Mouse (Mus musculus) T-helper 17 cell (primary cell): ENCODE results near the gene Ccdc138.
"Not testable (repeated sequence)": the region's sequence is repeated elsewhere in the genome, so short reads cannot be mapped to it uniquely, and the experiment has no call there.

ENCODE experiments used
- in situ Hi-C, 2 experiments: fragments of 300-600 bp; cut with MboI, MseI; formaldehyde crosslinking; loops; 1 replicate in 1 of 2; 2 replicates in 1 of 2; pipeline ENCODE4 v1.15.1; 2025; ENCODE audit warnings: high pct_unique_total_duplicates in 2 of 2

The Ccdc138 gene

DNA sequence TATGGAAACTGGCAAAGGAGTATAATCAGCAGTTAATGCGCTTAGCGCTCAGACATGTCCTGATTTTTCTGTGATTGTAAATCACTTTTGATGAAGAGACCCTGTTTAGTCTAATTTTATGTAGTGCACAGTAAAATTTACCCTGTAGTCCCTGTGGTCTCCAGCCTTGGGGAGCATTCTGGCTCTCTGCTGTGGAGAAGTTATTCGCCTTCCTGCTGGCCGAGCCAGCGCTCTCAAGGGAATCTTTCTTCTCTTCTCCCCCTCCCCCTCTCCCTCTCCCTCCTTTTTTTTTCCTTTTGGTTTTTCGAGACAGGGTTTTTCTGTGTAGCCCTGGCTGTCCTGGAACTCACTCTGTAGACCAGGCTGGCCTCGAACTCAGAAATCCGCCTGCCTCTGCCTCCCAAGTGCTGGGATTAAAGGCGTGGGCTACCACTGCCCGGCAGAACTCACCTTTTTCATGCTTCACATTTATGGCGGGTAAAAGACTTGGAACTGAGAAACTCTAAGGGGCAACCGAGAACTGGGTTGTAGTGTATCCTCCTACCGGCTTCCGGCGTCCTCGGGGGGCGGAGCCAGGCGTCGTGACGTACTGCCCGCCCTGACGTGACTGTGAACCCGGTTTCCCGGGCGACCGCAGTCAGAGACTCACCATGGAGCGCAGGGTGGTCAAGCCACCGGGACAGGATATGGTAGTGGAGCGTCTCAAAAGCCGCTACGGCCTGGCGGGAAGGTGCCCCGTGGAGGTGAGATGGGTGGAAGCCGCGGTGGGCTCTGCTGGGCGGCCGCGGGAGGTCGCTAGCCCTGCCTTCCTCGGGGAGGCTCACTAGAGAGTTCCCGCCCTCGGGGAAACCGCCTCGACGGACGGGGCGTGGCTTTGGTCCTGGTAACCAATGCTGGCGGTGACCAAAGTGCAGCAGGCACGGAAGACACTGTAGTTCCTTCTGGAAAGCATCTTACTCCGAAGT is at the start of gene Ccdc138:
Gene Ccdc138, plus strand, starts transcription at position 629 of the 965 bp plus-strand sequence.
- in situ Hi-C loops = loop anchor here in 1 of 2 experiments (5.0 to 25.0 kb wide), 3 partner anchors 45 to 1090 kb away; no protein-coding TSS in a partner anchor

DNA sequence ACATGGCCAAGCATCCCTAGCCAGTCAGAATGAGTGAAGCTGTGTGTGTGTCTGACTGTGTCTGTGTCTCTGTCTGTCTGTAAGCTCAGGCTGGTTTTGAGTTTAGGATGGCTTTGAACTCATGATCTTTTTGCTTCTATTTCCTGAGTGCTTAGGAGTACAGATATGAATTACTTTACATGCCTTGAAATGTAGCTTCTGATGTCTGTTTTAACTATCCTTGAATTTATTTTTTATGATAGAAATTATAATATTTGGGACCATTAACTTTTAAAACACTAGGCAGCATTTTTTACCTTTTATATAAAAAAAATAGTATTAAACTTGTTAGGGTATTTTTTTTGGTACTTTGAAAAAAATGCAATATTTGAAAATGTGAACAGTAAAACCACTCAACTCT is 46.2 kb upstream of the Ccdc138 start:
- in situ Hi-C loops = loop anchor here in 1 of 2 experiments (5.0 kb wide), 2 partner anchors 46 to 89 kb away; partner anchors contain the start of gene Ccdc138

DNA sequence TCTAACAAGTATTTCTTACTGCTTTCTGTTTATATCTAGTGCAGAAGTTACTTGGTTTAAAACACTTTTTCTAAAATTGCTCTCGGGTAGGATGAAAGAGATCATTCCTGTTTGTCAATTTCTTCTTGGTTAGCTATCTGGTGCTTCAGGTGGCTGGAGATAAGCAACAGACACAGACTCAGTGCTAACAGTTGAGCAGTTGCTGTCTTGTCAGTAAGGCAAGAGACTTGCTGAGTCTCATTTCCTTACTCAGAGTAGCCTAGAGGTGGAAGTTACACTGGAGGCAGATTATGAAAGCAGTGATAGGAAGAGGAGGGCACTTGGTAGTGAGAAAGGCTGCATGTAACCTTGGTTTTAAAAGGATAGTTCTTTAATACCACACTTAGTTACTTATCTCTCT is 45.6 kb upstream of the Ccdc138 start:
- in situ Hi-C loops = loop anchor here in 1 of 2 experiments (5.0 kb wide), 2 partner anchors 45 to 90 kb away; partner anchors contain the start of gene Ccdc138

DNA sequence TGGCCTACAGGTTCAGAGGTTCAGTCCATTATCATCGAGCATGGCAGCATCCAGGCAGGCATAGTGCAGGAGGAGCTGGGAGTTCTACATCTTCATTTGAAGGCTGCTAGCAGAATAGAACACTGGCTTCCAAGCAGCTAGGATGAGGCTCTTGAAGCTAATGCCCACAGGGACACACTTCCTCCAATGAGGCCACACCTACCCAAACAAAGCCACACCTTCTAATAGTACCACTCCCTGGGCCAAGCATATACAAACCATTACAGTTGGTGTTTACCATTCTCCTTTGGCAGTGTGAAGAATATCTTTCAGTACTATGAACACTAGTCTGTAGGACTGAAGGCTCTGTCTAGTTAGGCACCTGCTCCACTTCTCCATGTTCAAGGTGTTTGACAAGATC is 37.9 kb upstream of the Ccdc138 start:
- in situ Hi-C loops = loop anchor here in 1 of 2 experiments (5.0 to 10.0 kb wide), 2 partner anchors 32 to 895 kb away; no protein-coding TSS in a partner anchor

DNA sequence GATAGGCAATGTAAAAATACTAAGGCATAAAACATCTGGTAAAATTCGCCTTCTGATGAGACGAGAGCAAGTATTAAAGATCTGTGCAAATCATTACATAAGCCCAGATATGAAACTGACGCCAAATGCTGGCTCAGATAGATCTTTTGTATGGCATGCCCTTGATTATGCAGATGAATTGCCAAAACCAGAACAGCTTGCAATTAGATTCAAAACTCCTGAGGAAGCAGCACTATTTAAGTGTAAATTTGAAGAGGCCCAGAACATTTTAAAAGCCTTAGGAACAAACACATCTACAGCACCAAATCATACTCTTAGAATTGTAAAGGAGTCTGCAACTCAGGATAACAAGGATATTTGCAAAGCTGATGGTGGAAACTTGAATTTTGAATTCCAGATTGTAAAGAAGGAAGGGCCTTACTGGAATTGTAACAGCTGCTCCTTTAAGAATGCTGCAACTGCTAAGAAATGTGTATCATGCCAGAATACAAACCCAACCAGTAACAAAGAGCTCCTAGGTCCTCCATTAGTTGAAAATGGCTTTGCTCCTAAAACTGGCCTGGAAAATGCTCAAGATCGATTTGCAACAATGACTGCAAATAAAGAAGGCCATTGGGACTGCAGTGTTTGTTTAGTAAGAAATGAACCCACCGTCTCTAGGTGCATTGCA is 20.5 kb upstream of the Ccdc138 start:
- in situ Hi-C loops = loop anchor here in 1 of 2 experiments (10.0 to 25.0 kb wide), 3 partner anchors 885 to 1110 kb away; no protein-coding TSS in a partner anchor

DNA sequence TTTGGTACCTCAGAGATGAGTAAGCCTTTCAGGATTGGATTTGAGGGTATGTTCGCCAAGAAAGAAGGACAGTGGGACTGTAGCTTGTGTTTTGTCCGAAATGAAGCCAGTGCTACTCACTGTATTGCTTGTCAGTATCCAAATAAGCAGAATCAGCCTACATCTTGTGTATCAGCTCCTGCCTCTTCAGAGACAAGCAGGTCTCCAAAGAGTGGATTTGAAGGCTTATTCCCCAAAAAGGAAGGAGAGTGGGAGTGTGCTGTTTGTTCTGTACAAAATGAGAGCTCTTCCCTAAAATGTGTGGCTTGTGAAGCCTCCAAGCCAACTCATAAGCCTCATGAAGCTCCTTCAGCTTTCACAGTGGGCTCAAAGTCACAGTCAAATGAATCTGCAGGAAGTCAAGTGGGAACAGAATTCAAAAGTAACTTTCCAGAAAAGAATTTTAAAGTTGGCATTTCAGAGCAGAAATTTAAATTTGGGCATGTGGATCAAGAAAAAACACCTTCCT is 19.6 kb upstream of the Ccdc138 start:
- in situ Hi-C loops = loop anchor here in 1 of 2 experiments (10.0 to 25.0 kb wide), 3 partner anchors 884 to 1109 kb away; no protein-coding TSS in a partner anchor

DNA sequence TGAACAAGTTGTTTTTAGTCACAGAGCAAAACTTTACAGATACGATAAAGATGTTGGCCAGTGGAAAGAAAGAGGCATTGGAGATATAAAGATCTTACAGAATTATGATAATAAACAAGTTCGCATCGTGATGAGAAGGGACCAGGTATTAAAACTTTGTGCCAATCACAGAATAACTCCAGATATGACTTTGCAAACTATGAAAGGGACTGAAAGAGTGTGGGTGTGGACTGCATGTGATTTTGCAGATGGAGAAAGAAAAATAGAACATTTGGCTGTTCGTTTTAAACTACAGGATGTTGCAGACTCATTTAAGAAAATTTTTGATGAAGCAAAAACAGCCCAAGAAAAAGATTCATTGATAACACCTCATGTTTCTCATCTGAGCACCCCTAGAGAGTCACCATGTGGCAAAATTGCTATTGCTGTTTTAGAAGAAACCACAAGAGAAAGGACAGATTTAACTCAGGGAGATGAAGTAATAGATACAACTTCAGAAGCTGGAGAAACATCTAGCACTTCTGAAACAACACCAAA is 17.7 kb upstream of the Ccdc138 start:
- in situ Hi-C loops = loop anchor here (10.0 to 25.0 kb wide), 3 partner anchors 882 to 1107 kb away; no protein-coding TSS in a partner anchor

DNA sequence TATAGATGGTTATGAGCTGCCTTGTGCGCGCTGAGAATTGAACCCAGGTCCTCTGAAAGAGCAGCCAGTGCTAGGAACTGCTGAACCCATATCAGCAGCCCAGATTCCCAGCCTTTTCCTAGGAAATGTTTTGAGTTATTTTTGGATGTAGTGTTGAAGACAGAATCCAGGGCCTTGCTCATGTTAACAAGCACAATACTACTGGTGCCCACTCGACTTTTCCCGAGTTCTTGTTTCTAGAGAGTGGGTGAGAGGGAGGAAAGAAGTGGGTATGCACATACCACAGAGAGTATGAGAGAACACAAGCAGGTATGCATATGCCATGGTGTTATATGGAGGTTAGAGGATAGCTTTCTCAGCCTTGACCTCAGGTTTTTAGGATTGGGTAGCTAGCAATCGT is 6.7 kb upstream of the Ccdc138 start:
- in situ Hi-C loops = loop anchor here (5.0 to 25.0 kb wide), 3 partner anchors 34 to 1096 kb away; no protein-coding TSS in a partner anchor

DNA sequence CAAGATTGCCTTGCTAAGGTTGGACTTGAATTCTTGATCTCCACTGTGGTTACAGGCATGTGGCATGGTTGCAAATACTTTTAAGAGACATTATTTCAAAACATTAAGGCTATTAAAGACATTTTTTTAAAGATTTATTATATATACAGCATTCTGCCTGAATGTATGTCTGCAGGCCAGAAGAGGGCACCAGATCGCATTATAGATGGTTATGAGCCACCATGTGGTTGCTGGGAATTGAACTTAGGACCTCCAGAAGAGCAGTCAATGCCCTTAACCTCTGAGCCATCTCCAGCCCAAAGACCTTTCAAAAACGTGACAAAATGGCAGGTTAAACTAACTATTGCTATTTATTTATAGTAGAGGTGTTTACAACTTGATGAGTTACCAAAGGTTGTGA is 2.1 kb upstream of the Ccdc138 start:
- in situ Hi-C loops = loop anchor here in 1 of 2 experiments (5.0 to 25.0 kb wide), 3 partner anchors 43 to 1092 kb away; no protein-coding TSS in a partner anchor

DNA sequence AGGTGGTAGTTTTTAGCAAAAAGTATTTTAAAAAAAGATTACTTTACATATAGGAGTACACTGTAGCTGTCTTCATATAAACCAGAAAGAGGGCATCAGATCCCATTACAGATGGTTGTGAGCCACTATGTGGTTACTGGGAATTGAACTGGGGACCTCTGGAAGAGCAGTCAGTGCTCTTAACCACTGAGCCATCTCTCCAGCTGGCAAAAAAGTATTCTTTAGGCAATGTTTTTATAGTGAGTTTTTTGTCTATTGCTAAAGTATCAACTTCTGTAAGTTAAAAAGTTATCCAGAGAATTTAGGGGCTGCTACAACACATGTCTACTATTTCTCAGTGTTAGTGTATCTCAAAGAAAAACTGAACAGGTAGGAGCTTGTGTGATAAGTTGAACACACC is 1.0 kb upstream of the Ccdc138 start:
- in situ Hi-C loops = loop anchor here in 1 of 2 experiments (5.0 to 25.0 kb wide), 3 partner anchors 44 to 1091 kb away; no protein-coding TSS in a partner anchor

DNA sequence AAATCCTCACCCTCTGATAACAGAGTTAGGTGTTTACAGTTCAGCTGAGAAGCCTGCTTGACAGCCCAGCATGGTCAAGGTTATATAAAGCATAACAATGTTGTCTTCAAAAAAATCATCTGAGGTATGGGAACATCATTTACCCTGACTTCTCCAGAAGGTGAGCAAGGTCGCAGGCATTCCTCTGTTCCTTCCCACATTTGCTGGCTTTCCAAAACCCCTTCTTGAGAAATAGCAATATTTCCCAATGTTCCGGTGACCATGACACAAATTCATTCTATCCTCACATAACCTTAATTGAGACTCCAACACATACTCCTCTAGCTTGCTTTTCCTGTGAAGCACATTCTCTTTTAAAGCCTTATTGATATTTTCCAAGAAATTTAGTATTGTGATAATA is 768 bp downstream of the Ccdc138 start:
- in situ Hi-C loops = loop anchor here in 1 of 2 experiments (5.0 to 25.0 kb wide), 3 partner anchors 46 to 1089 kb away; no protein-coding TSS in a partner anchor

DNA sequence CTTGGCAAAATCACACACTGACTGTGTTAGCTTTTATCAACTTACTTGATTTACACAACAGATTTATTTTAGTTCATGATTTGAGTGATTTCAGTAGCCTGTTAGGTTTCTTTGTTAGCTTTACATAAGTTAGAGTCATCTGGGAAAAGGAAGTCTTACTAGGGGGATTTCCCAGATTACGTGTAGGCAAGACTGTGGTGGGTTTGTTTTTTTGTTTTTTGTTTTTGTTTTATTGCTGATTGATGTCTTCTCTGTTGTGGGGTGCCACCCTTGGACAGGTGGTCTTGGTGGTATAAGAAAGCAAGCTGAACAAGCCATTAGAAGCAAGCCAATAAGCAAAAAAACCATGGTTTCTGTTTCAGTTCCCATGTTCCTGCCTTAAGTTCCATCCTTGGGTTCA is 31.6 kb downstream of the Ccdc138 start:
- in situ Hi-C loops = loop anchor here in 1 of 2 experiments (5.0 kb wide), 1 partner anchor 682 kb away; no protein-coding TSS in a partner anchor

DNA sequence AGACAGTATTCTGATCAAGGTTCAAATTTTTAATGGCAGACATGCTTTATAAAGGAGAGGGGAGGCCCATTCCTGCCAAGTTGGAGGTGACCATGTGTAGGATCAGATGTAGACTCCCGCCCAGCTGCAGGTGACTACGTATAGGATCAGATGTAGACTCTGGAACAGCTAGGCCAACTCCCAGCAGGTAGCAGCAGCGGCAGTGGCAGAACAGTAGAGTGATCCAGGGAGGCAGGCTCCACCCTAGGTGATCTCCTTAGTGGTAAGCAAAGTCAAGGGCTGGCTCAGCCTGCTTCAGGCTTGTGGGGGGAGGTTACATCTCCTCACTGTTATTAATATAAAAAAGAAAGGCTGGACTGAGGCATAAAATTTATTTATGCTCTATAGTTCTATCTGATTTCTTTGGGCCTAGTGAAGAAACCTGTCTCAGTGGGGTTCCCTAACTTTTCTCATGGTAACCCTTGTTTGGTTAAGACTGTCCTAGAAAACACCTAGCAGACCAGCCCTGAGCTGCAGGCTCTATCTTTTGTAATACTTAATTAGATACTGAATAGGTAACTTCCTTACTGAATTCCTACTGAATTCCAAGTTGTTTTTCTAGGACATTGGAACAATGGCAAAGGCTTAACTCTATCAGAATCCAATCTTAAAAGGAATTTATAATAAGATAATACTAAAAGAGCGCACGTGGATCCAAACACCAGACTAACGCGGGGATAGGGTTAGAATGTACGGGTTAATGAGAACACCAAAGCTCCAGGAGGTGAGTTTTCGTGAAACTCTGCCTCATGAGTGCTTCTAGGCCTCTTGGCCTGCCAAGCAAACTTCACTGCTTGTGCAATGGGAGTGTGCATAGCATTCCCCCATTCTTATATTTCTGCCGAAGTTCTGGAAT is 33.4 kb downstream of the Ccdc138 start:
- in situ Hi-C loops = no loop called here

DNA sequence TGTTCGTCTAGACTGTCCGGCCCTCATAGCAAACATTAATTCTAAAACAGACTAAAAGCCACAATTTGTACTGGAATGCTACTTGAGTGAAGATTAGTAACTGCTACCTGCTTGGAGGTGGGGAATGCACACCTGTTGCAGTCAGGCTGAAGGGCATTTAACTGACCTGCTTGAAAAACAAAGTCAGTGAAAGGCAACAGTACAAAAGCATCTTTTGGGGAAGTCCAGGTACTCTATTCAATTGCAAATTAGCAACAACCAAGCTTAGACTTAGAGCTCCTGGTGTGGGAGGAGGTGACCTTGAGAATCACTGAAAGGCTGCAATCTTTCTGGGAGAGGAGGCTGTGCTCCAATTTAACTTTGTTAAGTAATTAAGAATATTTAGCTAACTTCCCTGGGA is 34.4 kb downstream of the Ccdc138 start:
- in situ Hi-C loops = no loop called here

DNA sequence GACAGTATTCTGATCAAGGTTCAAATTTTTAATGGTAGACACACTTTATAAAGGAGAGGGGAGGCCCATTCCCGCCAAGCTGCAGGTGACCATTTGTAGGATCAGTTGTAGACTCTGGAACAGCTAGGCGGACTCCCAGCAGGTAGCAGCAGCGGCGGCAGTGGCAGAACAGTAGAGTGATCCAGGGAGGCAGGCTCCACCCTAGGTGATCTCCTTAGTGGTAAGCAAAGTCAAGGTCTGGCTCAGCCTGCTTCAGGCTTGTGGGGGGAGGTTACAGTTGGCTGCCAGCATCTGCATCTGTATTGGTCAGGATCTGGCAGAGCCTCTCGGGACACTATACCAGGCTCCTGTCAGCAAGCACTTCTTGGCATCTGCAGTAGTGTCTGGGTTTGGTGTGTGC is 38.5 kb downstream of the Ccdc138 start:
- in situ Hi-C loops = not testable (repeated sequence)

DNA sequence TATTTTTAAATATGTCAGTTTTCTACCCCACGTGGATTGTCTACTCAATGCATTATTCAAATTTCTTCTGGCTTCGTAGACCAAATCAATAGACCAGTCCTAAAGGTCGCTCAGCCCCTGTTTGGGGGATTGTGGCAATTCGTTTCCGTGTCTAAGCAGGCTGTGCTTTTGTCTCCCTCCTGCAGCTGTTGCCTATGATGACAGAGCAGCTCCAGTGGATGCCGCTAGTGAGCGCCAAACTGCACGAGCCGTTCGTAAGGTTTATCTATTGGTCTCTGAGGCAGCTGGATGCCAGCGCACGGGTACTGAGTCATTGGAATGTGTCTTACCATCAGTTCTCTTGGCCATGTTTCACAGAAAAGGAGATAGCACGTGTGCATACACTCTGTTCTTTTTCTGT is 42.9 kb downstream of the Ccdc138 start:
- in situ Hi-C loops = no loop called here

DNA sequence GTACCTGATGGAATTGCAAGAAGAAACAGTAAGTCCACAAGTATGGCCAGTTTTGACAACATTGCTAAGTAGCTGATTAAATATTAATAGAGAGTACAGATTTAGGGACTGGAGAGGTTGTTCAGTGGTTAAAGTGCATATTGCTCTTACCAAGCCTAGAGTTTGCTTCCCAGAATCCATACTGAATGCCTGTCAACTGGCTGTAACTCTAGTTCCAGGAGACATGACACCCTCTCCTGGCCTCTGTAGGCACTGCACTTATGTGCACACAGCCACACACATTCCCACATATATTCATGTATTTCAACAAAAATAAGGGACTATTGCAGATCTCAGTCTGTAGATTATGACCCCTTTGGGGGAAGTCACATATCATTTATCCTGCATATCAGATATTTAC is 51.0 kb downstream of the Ccdc138 start:
- in situ Hi-C loops = no loop called here

DNA sequence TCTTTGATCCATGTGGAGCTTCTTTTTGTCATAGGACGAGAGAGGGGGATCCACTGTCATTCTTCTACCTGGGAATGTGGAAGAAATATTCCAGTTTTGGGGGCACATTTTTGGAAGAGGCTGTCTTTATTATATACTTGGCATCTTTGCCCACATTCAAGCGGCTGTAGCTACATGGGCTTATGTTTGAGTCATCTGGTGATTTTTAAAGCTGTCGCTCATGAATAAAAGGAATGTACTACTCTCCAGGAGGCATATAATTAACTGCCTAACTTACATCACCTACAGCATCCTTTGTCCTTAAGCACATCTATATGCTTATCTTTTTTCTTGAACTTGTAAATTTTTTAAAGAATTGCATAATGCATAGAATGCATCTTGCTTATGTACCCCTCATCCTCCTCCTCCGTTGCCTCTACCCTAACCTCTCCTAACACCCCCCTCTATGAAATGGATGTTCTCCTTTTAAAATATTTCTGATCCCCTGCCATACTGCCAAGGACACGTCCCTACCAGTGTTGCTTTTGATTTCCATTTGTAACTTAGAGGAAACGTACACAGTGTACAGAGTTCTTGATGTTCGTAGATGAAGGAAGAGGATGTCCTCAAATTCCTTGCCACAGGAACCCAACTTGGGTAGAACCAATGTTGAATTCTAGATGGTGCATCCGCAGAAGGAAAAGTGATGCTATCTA is 57.1 kb downstream of the Ccdc138 start:
- in situ Hi-C loops = no loop called here

DNA sequence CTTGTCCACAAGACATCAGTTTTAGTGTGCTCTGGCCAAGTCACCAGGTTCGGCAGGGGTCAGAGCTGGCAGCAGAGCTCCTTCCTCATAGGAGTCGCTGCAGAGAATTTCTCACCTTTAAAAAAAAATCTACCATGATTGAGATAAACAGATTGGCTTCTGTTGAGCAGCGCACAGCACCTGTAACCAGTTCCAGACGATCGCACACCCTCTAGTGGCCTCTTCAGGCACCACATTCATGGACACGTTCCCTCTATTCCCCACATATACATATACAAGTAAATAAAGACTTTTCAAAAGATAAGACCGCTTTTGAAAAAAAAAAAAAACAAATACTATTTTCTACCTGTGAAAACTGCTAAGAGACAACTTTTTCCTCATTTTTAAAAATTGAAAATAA is 61.4 kb downstream of the Ccdc138 start:
- in situ Hi-C loops = no loop called here
